Mouse (Mus musculus): ENCODE measurements around the gene Atp10b. TPM values are rescaled to one million over a fixed set of nuclear protein-coding genes. Genes with fewer than 3 reads are reported as not detected.
A peak's percentile ranks its signal among the peaks of the same experiment; 100 is the strongest.

Gene Atp10b
- total RNA-seq, 2 experiments from 2014 or later = 0.66 to 1.2 TPM

- peak in 1 of 2 experiments; percentile 12 for DNase-seq (ENCODE audit: low spot score in 2 of 2)
- intact Hi-C loops (cut with DNase I) = no loop called here
Observed at GRCm38 (mm10) chr11:43189817-43190593, 40.3 kb downstream of the Atp10b start.

- DNase-seq (ENCODE audit: low spot score in 2 of 2) = no peak
- intact Hi-C loops (cut with DNase I) = no loop called here
Observed at GRCm38 (mm10) chr11:43198811-43199210, 49.1 kb downstream of the Atp10b start.

- intact Hi-C loops (cut with DNase I) = no loop called here
Observed at GRCm38 (mm10) chr11:43199358-43199757, 49.7 kb downstream of the Atp10b start.

GRCm38 (mm10) chr11:43200089-43200488 lies 50.4 kb downstream of the Atp10b start:
- DNase-seq (ENCODE audit: low spot score in 2 of 2) = no peak
- intact Hi-C loops (cut with DNase I) = no loop called here

More at GRCm38 (mm10) chr11:43199358-43199757, 49.7 kb downstream of the Atp10b start:
- no peak for DNase-seq (ENCODE audit: low spot score in 2 of 2)

- intact Hi-C loops (cut with DNase I) = no loop called here
- DNase-seq (ENCODE audit: low spot score in 2 of 2) = no peak
Observed at GRCm38 (mm10) chr11:43203580-43203979, 53.9 kb downstream of the Atp10b start.

GRCm38 (mm10) chr11:43213134-43213533 lies 63.5 kb downstream of the Atp10b start:
- intact Hi-C loops (cut with DNase I) = no loop called here
- DNase-seq (ENCODE audit: low spot score in 2 of 2) = no peak

- DNase-seq (ENCODE audit: low spot score in 2 of 2) = no peak
- intact Hi-C loops (cut with DNase I) = no loop called here
Observed at GRCm38 (mm10) chr11:43213740-43214139, 64.1 kb downstream of the Atp10b start.

GRCm38 (mm10) chr11:43217021-43217420 lies 67.3 kb downstream of the Atp10b start:
- intact Hi-C loops (cut with DNase I) = no loop called here
- peak; percentile 10 to 27 for DNase-seq (ENCODE audit: low spot score in 2 of 2)

- no peak for DNase-seq (ENCODE audit: low spot score in 2 of 2)
- intact Hi-C loops (cut with DNase I) = no loop called here
Observed at GRCm38 (mm10) chr11:43230231-43230630, 80.6 kb downstream of the Atp10b start.

- intact Hi-C loops (cut with DNase I) = no loop called here
- no peak for DNase-seq (ENCODE audit: low spot score in 2 of 2)
Observed at GRCm38 (mm10) chr11:43232073-43232472, 82.4 kb downstream of the Atp10b start.

- intact Hi-C loops (cut with DNase I) = no loop called here
Observed at GRCm38 (mm10) chr11:43236360-43237039, 86.8 kb downstream of the Atp10b start.

GRCm38 (mm10) chr11:43239804-43240203 lies 90.1 kb downstream of the Atp10b start:
- intact Hi-C loops (cut with DNase I) = no loop called here

More at GRCm38 (mm10) chr11:43236360-43237039, 86.8 kb downstream of the Atp10b start:
- no peak for DNase-seq (ENCODE audit: low spot score in 2 of 2)

GRCm38 (mm10) chr11:43253034-43253433 lies 103.4 kb downstream of the Atp10b start:
- DNase-seq (ENCODE audit: low spot score in 2 of 2) = no peak
- intact Hi-C loops (cut with DNase I) = no loop called here

More at GRCm38 (mm10) chr11:43239804-43240203, 90.1 kb downstream of the Atp10b start:
- no peak for DNase-seq (ENCODE audit: low spot score in 2 of 2)

GRCm38 (mm10) chr11:43255262-43255661 lies 105.6 kb downstream of the Atp10b start:
- intact Hi-C loops (cut with DNase I) = no loop called here
- DNase-seq (ENCODE audit: low spot score in 2 of 2) = no peak

GRCm38 (mm10) chr11:43257291-43257690 lies 107.6 kb downstream of the Atp10b start:
- intact Hi-C loops (cut with DNase I) = no loop called here
- DNase-seq (ENCODE audit: low spot score in 2 of 2) = no peak

GRCm38 (mm10) chr11:43257781-43258180 lies 108.1 kb downstream of the Atp10b start:
- intact Hi-C loops (cut with DNase I) = no loop called here
- no peak for DNase-seq (ENCODE audit: low spot score in 2 of 2)

GRCm38 (mm10) chr11:43263548-43264218 lies 114.0 kb downstream of the Atp10b start:
- intact Hi-C loops (cut with DNase I) = loop anchor here (2.0 to 5.0 kb wide), 2 partner anchors 161 to 265 kb away; no protein-coding TSS in a partner anchor
- DNase-seq (ENCODE audit: low spot score in 2 of 2) = peak; percentile 57 to 65

GRCm38 (mm10) chr11:43267505-43267904 lies 117.8 kb downstream of the Atp10b start:
- no peak for DNase-seq (ENCODE audit: low spot score in 2 of 2)
- intact Hi-C loops (cut with DNase I) = no loop called here

- intact Hi-C loops (cut with DNase I) = no loop called here
Observed at GRCm38 (mm10) chr11:43269503-43270255, 120.0 kb downstream of the Atp10b start.

More at GRCm38 (mm10) chr11:43269503-43270255, 120.0 kb downstream of the Atp10b start:
- no peak for DNase-seq (ENCODE audit: low spot score in 2 of 2)

Data from left cerebral cortex, postnatal 36 days (tissue).